Mouse (Mus musculus) thymus, postnatal 25 days (tissue): Measurements from ENCODE around the gene Paxx.
A peak's percentile ranks its signal among the peaks of the same experiment; 100 is the strongest.

Source experiments
- DNase-seq: peaks from one replicate; pipeline ENCODE4 v3.0.0; 2022

The Paxx gene

GRCm38 (mm10) chr2:25460551-25461309 lies at the start of gene Paxx:
TSS of gene Paxx (minus strand) at chr2:25461094.
- DNase-seq = peak; percentile 94

GRCm38 (mm10) chr2:25509912-25510311 lies 49.0 kb upstream of the Paxx start:
- no peak for DNase-seq

- DNase-seq = peak; percentile 64
Observed at GRCm38 (mm10) chr2:25506964-25507363, 46.1 kb upstream of the Paxx start.

DNA sequence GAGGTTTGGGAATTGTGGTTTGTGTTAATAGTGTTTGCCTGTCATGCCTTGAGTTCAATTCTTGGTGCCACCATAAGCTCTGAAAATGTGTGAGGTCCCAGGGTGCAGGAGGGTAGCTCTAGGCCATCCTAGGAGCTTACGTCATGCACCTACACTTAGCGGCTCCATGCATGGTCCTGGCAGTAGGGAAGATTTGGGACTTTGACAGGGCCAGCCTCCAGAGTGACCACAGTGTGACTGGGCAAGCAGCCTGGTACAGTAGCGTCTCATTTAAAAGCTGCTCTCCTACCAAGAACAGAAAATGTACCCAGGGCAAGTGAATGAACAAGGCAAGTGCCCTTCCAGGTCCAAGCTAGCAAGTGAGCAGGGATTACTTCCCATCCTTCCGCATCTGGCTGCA lies 45.0 kb upstream of the Paxx start:
- no peak for DNase-seq

DNA sequence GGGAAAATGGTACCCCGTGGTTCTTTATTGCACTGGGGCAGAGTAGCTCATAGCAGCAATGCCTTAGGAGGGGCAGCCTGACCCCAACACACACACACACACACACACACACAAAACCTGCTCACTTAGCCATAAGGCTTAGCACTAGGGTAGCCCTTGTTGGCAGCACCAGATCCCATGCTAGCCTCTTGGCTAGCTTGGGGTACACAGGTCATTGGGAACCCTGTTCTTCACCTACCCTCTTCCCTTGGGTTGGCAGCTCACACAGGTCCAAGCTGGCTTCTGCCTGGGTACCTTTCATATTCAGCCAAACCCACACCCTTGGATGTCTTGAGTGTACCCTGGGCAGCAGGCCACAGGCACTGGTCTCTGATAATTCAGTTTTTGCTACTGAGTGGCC lies 44.1 kb upstream of the Paxx start:
- no peak for DNase-seq

DNA sequence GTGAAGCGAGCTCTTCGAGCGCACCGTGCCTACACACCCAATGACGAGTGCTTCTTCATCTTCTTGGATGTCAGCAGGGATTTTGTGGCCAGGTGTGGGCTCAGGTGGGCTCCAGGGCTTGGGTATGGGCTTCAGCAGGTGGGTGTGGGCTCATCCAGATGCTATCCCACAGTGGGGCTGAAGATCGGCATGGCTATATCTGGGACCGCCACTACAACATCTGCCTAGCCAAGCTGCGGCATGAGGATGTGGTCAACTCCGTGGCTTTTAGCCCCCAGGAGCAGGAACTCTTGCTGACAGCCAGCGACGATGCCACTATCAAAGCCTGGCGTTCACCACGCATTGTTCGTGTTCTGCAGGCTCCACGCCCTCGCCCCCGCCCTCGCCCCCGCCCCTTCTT lies 43.6 kb upstream of the Paxx start:
- no peak for DNase-seq

GRCm38 (mm10) chr2:25502726-25503125 lies 41.8 kb upstream of the Paxx start:
- no peak for DNase-seq

GRCm38 (mm10) chr2:25501593-25502486 lies 40.9 kb upstream of the Paxx start, which contains the start of gene C8g:
TSS of gene C8g (minus strand) at chr2:25501719.
- peak; percentile 18 for DNase-seq

DNA sequence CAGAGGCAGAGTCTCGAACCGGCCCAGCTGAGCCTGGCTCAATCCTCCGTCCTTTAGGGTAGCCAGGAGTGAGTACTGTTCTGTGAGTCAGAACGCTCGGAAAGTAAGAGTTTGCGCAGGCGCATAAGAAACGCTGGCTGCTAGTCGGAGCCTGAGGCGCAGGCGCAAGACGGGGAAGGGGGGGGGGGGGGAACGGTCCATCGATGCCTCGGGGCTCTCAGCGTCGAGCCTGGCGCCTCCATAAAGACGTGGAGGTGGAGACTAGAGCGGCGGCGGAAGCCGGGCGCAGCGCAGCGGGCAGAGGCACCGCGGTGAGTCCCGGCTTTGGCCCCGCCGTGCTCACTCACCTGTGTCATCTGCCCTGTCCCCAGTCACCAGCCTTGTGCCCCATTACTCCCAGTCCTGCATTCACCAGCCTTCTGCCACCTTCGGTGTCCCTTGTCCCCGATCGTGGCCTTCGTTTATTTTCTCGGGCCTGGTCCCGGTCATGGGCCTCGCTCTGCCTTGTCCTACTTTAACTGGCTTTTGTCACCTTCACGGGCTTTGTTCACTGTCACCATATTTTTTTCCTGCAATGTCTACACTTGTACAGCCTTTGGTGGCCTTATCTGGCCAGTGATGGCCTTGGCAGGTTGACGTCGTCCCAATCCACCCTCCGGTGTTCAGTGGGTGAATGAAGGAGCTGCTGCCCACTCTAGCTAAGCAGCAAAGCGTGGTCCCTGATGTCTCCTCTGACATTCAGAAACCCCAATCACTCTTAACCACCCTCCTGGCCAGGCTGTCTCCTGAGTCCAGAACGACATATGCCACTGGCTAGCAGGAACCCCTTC lies 39.9 kb upstream of the Paxx start, which contains the start of gene Fbxw5:
Fbxw5 (plus strand) TSS at position 175 of the 830 bp plus-strand sequence.
- DNase-seq = peak; percentile 81

- DNase-seq = no peak
Observed at GRCm38 (mm10) chr2:25500071-25500575, 39.2 kb upstream of the Paxx start.

GRCm38 (mm10) chr2:25498622-25499478 lies 38.0 kb upstream of the Paxx start:
- DNase-seq = no peak

DNA sequence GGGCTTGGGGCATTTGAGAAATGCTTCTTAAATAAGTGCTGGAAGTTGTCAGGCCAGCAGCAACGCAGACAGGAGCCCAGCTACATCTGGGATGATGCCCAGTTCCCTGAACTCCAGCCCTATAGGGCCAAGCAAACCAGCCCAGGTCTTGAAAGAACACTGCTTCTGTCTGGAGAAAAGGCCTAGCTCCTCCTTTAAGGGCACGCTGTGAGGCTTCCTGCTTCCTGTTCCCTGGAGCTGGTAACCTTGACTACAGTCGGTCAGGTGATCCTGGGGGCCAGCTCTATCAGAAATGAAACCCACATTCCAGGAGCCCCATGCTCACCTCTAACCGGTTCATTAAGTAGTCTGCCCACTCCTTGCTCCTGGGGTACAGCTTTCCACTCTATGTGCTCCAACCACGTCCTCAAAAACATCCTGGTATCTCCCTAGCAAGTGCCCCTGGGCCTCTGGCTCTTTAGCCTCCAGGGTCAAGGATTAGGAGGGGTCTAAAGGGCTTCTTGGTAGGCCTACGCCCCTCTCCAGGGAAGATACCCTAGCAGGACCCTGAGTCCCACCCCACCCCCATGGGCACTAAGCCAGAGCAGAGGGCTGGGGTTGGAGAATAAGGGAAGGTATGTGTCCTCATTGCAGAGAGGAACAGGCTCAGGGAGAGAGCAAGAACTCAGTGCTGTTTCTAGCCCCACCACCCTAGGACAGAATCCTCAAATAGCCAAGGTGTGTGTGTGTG lies 37.1 kb upstream of the Paxx start:
- DNase-seq = no peak

DNA sequence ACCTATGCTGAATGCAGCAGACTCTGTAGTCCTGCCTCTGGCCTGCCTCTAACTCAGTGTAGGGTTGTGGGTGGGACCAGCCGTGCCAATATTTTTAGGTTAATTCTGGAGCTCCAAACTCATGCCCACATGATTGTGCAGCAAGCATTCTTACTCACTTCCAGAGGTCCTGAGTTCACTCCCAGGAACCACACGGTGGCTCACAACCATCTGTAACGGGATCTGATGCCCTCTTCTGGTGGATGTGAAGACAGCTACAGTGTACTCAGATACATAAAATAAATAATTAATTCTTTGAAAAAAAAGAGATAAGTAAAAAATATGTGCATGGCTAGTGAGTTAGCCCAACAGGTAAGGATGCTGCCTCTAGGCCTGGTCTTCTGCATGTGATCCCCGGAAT lies 35.6 kb upstream of the Paxx start:
- DNase-seq = peak; percentile 17

DNA sequence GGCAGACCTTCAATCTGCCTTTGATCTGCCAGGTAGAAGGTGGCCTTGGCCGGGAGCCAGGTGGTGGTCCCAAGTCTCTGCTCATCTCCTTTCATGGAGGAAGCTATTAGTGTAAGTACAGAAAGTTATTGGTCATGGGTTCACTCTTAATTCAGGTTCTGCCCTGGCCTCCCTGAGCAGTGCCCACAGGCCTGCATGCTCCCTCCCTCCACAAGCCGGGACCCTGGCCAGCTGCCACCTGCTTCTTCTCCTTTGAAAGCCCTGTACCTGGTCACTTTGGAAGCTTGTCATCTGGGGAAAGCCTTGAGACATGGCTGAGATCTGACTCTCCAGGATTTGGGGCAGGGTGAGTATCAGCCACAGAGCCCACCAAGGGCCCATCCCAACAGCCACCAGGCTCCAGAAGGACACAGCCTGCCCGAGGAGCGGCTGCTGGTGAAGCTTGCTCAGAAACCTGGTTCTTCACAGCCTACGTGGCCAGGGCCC lies 32.6 kb upstream of the Paxx start, which contains the start of gene Lcn12:
Lcn12 (minus strand) TSS at position 436 of the 486 bp plus-strand sequence.
- no peak for DNase-seq

DNA sequence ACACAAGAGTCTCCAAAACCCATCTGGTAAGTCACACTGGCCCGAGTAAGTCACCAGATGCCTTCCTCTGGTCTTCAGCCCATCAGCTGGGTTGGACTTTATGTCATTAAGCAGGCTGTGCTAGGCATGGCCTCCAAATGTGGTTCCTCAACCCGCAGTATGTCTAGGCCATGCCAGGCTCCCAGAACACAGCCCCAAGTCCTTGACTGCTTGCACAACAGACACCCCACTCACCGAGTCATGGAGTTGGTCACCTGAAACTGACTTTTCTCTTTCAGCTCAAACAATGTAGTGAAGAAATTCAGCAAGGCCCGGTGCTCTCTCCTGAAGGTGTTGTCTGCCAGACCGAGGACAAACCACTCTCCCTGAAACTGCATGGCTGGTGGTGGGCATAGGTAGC lies 32.1 kb upstream of the Paxx start:
- no peak for DNase-seq

- no peak for DNase-seq
Observed at GRCm38 (mm10) chr2:25488671-25489068, 27.8 kb upstream of the Paxx start.

GRCm38 (mm10) chr2:25487965-25488670 lies 27.2 kb upstream of the Paxx start:
- no peak for DNase-seq

GRCm38 (mm10) chr2:25484901-25485647 lies 24.2 kb upstream of the Paxx start:
- DNase-seq = peak; percentile 60

DNA sequence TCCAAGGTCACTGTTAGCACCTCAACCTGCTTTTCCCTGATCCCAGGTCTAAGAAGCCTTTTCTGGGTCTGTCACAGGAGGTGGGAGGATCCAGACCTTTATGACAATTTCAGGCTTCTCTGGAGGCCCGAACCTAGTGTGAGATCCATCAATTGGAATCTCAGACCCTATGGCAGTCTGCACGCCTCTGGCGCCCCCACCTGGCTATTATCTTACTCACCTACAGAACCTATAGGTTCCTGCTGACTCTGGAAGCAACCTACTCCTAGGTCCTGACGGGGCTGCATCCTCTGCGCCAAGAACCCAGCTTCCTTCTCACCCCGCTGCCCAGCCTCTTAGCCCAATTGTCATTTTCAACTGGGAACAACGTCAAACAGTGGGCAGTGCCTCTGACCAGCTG lies 22.1 kb upstream of the Paxx start:
- peak; percentile 75 for DNase-seq
